Mouse (Mus musculus) embryonic facial prominence, embryonic 10.5 days (tissue): ENCODE measurements around the gene Nlgn1. TPM values are rescaled to one million over a fixed set of nuclear protein-coding genes. Genes with fewer than 3 reads are reported as not detected.

Source experiments
- DNase-seq: peaks from one replicate; pipeline ENCODE4 v3.0.0-alpha.2; 2017; ENCODE audit warnings: low spot score
- H3K27ac ChIP-seq: fragments of 300-500 bp; sonication (generic); replicated peaks from 2 replicates; pipeline ENCODE4 v1.5.1; 2016; ENCODE audit warnings: mild to moderate bottlenecking
- H3K27me3 ChIP-seq: fragments of 300-500 bp; sonication (generic); replicated peaks from 2 replicates; pipeline ENCODE4 v1.6.1; 2016; ENCODE audit warnings: low read depth, mild to moderate bottlenecking; ENCODE audit not compliant: poor library complexity, severe bottlenecking
- H3K36me3 ChIP-seq: fragments of 300-500 bp; sonication (generic); replicated peaks from 2 replicates; pipeline ENCODE4 v1.6.1; 2016; ENCODE audit warnings: mild to moderate bottlenecking, moderate library complexity
- H3K4me1 ChIP-seq: fragments of 300-500 bp; sonication (generic); 2 replicates; pipeline ENCODE4 v1.6.1; 2016
- H3K4me3 ChIP-seq: fragments of 300-500 bp; sonication (generic); 2 replicates; pipeline ENCODE4 v1.5.1; 2016; ENCODE audit warnings: mild to moderate bottlenecking, moderate library complexity
- H3K9me3 ChIP-seq: fragments of 300-500 bp; sonication (generic); 2 replicates; pipeline ENCODE4 v1.6.1; 2016; ENCODE audit warnings: mild to moderate bottlenecking
- WGBS: fragments of 180-500 bp; shearing (Covaris S2); methylation state at CpG from one replicate; pipeline ENCODE4 v1.1.7; 2016; 5-methylcytosine and 5-hydroxymethylcytosine counted together
- polyA plus RNA-seq: library from polyadenylated mRNA; unstranded; fragments of >200 nt; fragmentation: Nextera tagmentation; extraction: Ambion mirVana; gene quantifications from 2 replicates; pipeline ENCODE4 v1.2.1, GENCODE M21; 2016

Gene Nlgn1
- polyA plus RNA-seq, 1 experiment from 2014 or later, result 1.2 TPM

DNA sequence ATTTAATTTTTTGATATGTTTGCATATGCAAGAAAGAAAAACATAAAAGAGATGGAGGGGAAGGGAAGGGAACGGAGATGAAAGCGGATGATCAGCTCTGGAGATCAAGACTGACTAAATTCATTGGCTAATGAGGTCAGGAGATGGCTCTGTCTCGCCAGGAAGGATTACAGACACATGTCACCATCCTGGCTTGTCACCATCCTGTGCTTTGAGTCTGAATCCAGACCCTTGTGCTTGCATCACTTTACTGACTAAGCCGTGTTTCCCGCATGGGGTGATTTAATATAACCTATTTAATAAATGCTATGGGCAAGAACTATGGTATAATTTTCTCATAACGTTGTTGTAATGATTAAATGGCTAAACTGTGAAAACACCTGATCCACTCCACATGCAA, 202.8 kb downstream of the Nlgn1 start:
- WGBS, result 80% methylated on average over 6 of the region's 6 CpGs
- H3K4me1 ChIP-seq, result no peaks in the 10 kb centered on the region
- no peaks in the 10 kb centered on the region for H3K27me3 ChIP-seq
- no peak overlapping the region for H3K4me3 ChIP-seq
- H3K27ac ChIP-seq, result no peak overlapping the region
- DNase-seq, result no peak
- no peaks in the 10 kb centered on the region for H3K9me3 ChIP-seq
- H3K36me3 ChIP-seq, result no peaks in the 10 kb centered on the region

DNA sequence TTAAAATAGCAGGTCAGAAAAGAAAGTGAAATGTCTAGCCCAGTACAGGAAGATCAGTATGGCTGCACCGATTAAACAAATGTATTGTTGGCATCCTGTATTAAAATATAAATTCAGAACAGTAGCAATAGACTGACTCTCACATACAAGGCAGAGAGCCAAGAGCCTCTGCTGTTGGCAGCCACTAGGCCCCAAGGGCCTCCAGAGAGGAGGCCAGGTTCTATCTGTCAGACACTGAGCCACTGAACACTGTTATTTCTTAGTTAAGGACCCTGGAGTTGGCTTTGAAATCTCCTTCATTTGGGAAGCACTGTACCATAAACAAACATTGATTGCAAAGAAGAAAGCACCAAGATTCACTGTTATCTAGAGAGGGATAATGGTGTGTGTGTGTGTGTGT, 215.2 kb downstream of the Nlgn1 start:
- Histone ChIP-seq H3K9me3 (no peaks in the 10 kb centered on the region), H3K36me3 (no peaks in the 10 kb centered on the region), H3K27ac (no peak overlapping the region), H3K27me3 (no peaks in the 10 kb centered on the region), H3K4me3 (no peak overlapping the region), H3K4me1 (no peaks in the 10 kb centered on the region)
- no peak for DNase-seq
- WGBS, result 91% methylated on average over 1 of the region's 1 CpGs

DNA sequence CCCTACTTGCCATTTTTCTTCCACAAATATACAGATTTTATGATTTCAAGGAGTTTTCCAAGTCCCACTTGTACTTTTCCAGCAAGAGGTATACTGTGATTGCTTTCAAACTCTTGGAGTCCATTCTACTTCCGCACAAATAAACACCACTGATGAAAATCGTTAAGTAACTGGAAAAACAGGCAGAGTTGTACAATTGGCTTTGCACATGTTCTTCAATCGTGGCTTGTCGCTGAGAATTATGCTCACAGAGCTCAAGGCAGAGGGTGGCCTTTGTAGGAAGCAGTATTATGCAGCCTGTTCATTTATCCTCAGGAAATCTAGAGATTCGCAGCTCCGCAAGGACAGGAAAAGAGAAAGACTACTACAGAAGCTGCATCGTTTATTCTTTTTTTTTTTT, 225.9 kb downstream of the Nlgn1 start:
- Histone ChIP-seq H3K27me3 (no peaks in the 10 kb centered on the region), H3K4me1 (peaks cover 4% of the 10 kb centered on the region; the same call in 1 of the 2 replicates), H3K27ac (no peak overlapping the region), H3K36me3 (no peaks in the 10 kb centered on the region), H3K4me3 (no peak overlapping the region), H3K9me3 (no peaks in the 10 kb centered on the region)
- no peak for DNase-seq
- 84% methylated on average over 7 of the region's 7 CpGs for WGBS

DNA sequence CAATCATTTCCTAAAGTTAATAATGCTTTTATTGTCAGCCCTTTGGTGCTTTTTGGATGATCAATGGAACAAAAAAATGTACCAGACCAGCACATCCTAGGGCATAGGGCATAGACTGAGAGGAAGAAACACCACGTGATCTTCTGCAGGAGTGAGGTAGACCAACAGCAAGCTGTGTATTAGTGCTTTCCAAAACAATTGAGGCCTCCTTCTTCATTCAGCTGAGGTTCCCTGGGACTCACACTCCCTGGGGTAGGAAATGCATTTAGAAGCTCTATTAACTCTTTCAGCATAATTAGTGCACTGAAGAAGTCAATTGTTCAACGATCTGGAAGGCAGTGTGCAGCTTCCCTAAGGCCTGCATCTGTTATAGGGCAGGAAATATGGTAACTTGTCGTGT, 226.7 kb downstream of the Nlgn1 start:
- 34% methylated on average over 3 of the region's 3 CpGs for WGBS
- Histone ChIP-seq H3K4me1 (peaks cover 4% of the 10 kb centered on the region; the same call in 1 of the 2 replicates), H3K9me3 (no peaks in the 10 kb centered on the region), H3K27ac (no peak overlapping the region), H3K27me3 (no peaks in the 10 kb centered on the region), H3K36me3 (no peaks in the 10 kb centered on the region), H3K4me3 (no peak overlapping the region)
- no peak for DNase-seq

DNA sequence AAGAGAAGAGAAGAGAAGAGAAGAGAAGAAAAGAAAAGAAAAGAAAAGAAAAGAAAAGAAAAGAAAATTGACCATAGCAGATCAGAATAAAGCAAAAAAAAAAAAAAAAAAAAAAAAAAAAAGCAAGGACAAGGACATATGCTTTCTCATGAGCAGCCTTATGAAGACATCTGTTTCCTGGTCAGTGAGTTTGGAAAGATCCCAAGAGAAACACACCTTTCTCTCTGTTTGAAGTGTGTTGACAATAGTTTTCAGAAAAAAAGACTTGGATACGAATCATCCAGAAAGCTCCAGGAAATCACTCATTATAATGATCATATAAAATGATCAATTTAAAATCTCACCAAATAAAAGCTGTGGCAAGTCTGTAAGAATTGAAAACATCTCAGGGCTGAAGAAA, 230.0 kb downstream of the Nlgn1 start:
- no peak for DNase-seq
- no peak overlapping the region for H3K4me3 ChIP-seq
- no peaks in the 10 kb centered on the region for H3K9me3 ChIP-seq
- H3K27ac ChIP-seq, result no peak overlapping the region
- 68% methylated on average over 1 of the region's 1 CpGs for WGBS
- H3K36me3 ChIP-seq, result no peaks in the 10 kb centered on the region
- H3K4me1 ChIP-seq, result peaks cover 4% of the 10 kb centered on the region; the same call in 1 of the 2 replicates
- H3K27me3 ChIP-seq, result no peaks in the 10 kb centered on the region

DNA sequence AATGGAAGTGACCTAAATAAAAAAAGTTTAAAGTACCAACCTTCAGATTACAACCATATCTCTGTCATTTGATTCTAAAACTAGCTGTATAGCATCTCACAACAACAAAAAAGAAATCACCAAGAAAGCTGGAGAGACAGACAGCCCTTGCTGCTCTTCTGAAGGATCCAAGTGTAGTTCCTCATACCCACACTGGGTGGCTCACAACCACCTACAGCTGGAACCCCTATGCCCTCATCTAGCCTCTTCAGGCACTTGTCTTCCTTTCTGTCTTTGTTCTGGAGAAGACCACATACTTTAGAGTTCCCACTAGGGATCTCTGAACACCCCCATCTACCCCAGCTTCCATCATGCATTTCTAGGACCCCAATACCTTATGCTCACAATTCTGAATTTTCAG, 236.7 kb downstream of the Nlgn1 start:
- no peak overlapping the region for H3K4me3 ChIP-seq
- no peaks in the 10 kb centered on the region for H3K27me3 ChIP-seq
- H3K36me3 ChIP-seq, result no peaks in the 10 kb centered on the region
- H3K4me1 ChIP-seq, result no peaks in the 10 kb centered on the region
- no peaks in the 10 kb centered on the region for H3K9me3 ChIP-seq
- no peak overlapping the region for H3K27ac ChIP-seq
- DNase-seq, result no peak

DNA sequence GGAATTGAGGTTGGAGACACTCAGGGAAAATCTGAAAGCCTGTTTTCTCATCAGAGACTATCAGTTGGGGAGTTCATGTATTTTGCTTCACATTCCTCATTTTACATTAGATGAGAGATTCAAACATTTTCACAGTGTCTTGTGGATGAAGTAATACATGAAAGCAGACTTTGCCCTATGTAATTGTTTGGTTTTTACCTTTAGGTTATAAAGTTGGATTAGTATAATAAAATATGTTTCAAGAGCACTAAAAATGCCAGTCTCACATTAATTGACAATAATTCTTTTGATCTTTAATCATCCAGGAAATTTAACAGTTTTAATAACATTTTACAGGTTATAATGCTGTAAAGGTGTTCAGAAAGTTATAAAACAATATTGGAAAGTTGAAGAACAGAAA, 262.9 kb downstream of the Nlgn1 start:
- Histone ChIP-seq H3K4me1 (no peaks in the 10 kb centered on the region), H3K9me3 (no peaks in the 10 kb centered on the region), H3K36me3 (no peaks in the 10 kb centered on the region), H3K27me3 (no peaks in the 10 kb centered on the region), H3K27ac (no peak overlapping the region), H3K4me3 (no peak overlapping the region)
- DNase-seq, result no peak

DNA sequence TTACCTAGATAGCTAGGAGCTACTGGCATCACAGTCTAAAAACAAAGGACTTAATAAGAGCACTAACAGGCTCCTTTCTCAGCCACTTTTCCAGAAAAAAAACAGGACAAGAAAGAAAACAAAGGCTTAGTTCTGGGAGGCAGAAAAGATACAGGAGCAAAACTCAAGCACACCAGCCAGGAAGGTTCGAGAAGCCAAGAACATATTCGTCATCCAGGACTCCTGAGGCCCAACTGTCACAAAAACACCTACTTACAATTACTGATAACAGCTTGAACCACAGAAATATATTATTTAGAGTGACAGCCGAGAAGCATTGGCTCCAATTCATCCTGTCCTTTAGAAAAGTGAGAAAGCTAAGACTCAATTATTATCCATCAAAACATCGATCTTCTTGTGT, 281.5 kb downstream of the Nlgn1 start:
- WGBS, result 76% methylated on average over 4 of the region's 4 CpGs
- DNase-seq, result no peak
- H3K27ac ChIP-seq, result no peak overlapping the region
- no peaks in the 10 kb centered on the region for H3K4me1 ChIP-seq
- no peaks in the 10 kb centered on the region for H3K9me3 ChIP-seq
- no peak overlapping the region for H3K4me3 ChIP-seq
- no peaks in the 10 kb centered on the region for H3K36me3 ChIP-seq
- H3K27me3 ChIP-seq, result no peaks in the 10 kb centered on the region

DNA sequence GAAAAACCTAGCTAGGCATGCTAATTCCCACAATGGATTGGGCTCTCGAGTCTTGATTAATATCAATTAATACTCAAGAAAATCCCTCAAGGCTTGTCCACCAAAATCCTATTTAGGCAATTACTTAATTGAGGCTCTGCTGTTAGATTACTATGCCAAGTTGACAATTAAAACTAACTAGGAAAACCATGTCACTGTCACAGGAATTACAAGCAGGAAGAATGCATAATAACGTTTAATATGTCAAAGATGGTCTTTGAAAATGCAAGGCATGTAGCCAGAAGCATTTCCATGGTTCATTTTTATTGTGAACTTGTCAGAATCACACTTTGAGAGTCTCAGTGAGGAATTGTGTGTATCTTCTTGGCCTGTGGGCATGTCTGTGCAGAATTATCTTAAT, 289.3 kb downstream of the Nlgn1 start:
- WGBS, result 78% methylated on average over 2 of the region's 2 CpGs
- no peaks in the 10 kb centered on the region for H3K27me3 ChIP-seq

DNA sequence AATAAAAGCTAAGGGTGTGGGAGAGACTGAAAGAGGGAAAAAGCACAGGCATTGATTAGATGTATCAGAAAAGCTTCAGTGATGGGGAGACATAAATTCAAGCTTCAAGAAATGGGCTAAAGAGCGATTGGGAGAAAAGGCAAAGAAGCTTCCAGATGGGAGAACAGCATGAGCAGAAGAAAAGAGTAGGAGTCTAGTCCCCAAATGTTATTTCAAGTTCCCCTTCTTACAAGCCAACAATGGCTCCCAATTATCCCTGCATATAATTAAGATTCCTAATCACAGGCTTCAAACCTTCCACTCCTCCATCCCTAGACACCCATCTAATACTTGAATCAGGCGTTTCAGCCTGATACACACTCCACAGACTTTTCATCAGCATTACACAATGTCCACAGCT, 292.6 kb downstream of the Nlgn1 start:
- 80% methylated on average over 2 of the region's 2 CpGs for WGBS
- no peak for DNase-seq
- H3K9me3 ChIP-seq, result no peaks in the 10 kb centered on the region

More for the DNA sequence above, 289.3 kb downstream of the Nlgn1 start:
- Histone ChIP-seq H3K4me3 (no peak overlapping the region), H3K27ac (no peak overlapping the region), H3K9me3 (no peaks in the 10 kb centered on the region), H3K4me1 (no peaks in the 10 kb centered on the region), H3K36me3 (no peaks in the 10 kb centered on the region)
- DNase-seq, result no peak

DNA sequence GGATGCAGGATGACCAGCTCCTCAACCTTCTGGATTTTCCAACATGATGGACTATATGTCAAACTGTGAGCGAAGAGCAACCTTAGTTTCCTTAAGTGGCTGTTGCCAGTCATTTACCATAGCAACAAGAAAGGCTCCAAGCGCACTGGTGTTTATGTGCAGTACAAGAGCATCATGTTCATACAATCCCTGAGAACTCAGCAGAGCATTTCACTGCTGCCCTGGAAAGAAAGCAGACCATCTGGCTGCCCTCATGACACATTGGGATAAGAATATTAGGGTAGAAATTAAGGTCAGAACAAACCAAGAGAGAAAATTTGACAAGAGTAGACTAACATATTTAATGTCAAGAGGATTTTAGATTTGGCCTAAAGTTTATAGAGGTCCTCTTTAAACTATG, 306.2 kb downstream of the Nlgn1 start:
- no peaks in the 10 kb centered on the region for H3K36me3 ChIP-seq
- H3K4me1 ChIP-seq, result no peaks in the 10 kb centered on the region
- H3K4me3 ChIP-seq, result no peak overlapping the region
- DNase-seq, result no peak
- H3K27ac ChIP-seq, result no peak overlapping the region
- no peaks in the 10 kb centered on the region for H3K9me3 ChIP-seq
- WGBS, result 92% methylated on average over 2 of the region's 2 CpGs
- no peaks in the 10 kb centered on the region for H3K27me3 ChIP-seq

More for the DNA sequence above, 292.6 kb downstream of the Nlgn1 start:
- Histone ChIP-seq H3K4me3 (no peak overlapping the region), H3K4me1 (no peaks in the 10 kb centered on the region), H3K36me3 (no peaks in the 10 kb centered on the region), H3K27me3 (no peaks in the 10 kb centered on the region), H3K27ac (no peak overlapping the region)

DNA sequence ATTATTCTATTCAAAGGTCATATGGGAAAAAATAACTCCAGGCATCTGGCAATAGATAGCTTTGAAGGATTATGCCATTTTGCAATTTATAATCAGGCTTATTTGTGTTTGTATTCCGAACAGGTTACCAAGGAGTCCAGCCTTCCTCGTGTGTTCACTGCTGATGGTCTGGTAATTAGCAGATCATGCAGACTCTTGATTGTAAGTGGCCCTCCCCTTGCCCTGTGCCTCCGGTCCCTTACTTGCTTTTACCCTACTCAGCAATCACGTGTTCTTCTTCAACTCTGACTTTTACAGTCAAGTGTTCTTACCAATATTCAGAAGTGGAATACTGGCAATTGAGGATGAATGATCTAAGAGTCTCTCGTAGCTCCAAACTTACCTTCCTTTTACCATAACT, 309.0 kb downstream of the Nlgn1 start:
- DNase-seq, result no peak
- no peaks in the 10 kb centered on the region for H3K27me3 ChIP-seq
- H3K36me3 ChIP-seq, result no peaks in the 10 kb centered on the region
- H3K27ac ChIP-seq, result no peak overlapping the region
- no peak overlapping the region for H3K4me3 ChIP-seq
- WGBS, result 78% methylated on average over 5 of the region's 5 CpGs
- H3K4me1 ChIP-seq, result no peaks in the 10 kb centered on the region
- no peaks in the 10 kb centered on the region for H3K9me3 ChIP-seq

DNA sequence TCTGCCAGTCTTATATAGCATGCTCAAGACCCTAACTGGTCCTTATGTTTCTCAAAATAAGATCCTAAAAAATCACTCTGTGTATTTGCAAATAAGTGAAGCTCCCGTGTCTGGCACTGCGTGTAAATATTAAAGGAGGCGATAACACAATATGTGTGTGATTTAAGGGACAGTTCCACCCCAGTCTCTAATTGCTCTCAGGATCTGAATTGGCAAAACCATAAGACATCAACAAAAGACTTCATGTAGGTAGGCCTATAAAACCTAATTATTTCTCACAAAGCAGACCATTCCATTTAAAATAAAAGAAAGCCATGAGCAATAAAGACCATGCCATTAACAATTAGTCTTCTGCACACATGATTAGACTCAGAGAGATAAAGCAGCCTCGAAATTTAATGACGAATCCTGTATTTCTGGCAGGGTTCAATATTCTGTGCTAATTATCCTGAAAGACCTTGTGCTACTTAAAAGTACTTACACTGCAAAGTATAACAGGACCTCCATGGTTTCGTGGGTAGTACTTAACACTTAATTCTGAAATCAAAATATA, 310.6 kb downstream of the Nlgn1 start:
- Histone ChIP-seq H3K36me3 (no peaks in the 10 kb centered on the region), H3K4me1 (no peaks in the 10 kb centered on the region), H3K27me3 (no peaks in the 10 kb centered on the region), H3K9me3 (no peaks in the 10 kb centered on the region), H3K4me3 (no peak overlapping the region), H3K27ac (no peak overlapping the region)
- 80% methylated on average over 6 of the region's 6 CpGs for WGBS
- DNase-seq, result no peak
